Mouse (Mus musculus): ENCODE measurements at regions not wholly inside any gene's neighbourhood (a gene's known extent, or its start where the extent isn't known, plus 50 kb on each side); places are given as distances from the start of the nearest gene placed in this dataset.

DNA sequence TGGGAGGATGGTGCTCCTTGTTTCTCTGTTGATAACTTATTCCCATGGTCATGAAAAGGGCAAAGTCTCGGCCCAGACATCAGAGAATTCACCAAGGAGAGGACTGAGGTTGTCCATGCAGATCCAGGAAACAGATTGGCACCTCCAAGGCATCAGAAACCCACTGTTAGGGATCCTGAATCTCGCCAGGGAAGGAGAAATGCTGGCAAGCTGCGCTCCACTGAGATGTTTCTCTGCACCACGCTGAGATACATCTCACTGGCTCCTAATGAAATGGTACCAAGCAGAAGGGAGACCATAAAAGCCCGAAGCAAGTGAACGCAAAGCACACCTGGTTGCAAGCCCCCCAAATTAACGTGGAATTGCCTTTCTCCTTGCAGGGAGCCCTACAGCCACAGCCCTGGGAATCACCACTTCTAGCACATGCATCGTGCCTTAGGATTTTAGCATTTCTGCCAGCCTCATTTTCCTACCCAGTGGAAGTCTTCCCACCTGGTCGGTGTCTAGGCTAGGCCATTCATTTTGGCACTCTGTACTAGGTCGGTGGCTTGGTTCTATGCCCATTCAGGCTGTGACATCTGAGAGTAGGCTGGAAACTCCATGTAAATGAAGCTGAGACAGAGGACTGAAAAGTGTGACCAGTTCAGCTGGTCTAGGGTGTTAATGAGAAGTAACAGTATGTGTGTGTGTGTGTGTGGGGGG, 336.3 kb downstream of the Mex3b start:
- TF ChIP-seq POLR2A (IDR thresholded peaks at IDR 0.05; ENCODE audit: low read depth, low read length) (no peak), CTCF (IDR thresholded peaks at IDR 0.05; ENCODE audit: extremely low read depth, insufficient read depth, insufficient read length, insufficient replicate concordance) (no peak)
- WGBS: 80% methylated on average over 10 of the region's 10 CpGs
- no peaks in the 10 kb centered on the region for H3K27me3 ChIP-seq (ENCODE audit: control insufficient read depth, insufficient read depth, low read length)
- no peak for DNase-seq (ENCODE audit: low read depth in 1 of 2, low spot score in 2 of 2)
- H3K36me3 ChIP-seq (ENCODE audit: control insufficient read depth, insufficient read depth, low read length): no peaks in the 10 kb centered on the region
- H3K27ac ChIP-seq (ENCODE audit: insufficient read depth, low read length): no peak overlapping the region
- no peak overlapping the region for H3K4me3 ChIP-seq (ENCODE audit: extremely low read depth, insufficient read depth, insufficient read length)
- H3K4me1 ChIP-seq (ENCODE audit: control insufficient read depth, insufficient read depth, insufficient read length): no peaks in the 10 kb centered on the region

DNA sequence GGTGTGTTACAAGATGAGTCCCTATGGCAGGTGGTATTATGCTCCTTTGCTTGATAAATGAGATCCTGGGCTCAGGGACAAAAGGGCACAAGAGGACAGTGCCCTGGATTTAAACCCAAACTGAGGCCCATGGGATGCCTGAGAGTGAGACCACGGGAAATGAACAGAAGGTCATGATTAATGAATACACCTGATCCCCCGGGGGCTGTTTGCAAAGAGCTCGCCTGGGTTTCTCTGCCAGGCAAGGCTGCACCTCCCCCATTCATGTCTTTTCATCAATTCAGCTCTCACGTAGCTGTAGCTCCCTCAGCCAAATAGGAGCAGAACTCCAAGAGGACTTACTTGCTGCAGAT, 336.9 kb downstream of the Mex3b start:
- TF ChIP-seq CTCF (IDR thresholded peaks at IDR 0.05; ENCODE audit: extremely low read depth, insufficient read depth, insufficient read length, insufficient replicate concordance) (no peak), POLR2A (IDR thresholded peaks at IDR 0.05; ENCODE audit: low read depth, low read length) (no peak)
- H3K36me3 ChIP-seq (ENCODE audit: control insufficient read depth, insufficient read depth, low read length): no peaks in the 10 kb centered on the region
- no peaks in the 10 kb centered on the region for H3K4me1 ChIP-seq (ENCODE audit: control insufficient read depth, insufficient read depth, insufficient read length)
- no peak for DNase-seq (ENCODE audit: low read depth in 1 of 2, low spot score in 2 of 2)
- no peak overlapping the region for H3K4me3 ChIP-seq (ENCODE audit: extremely low read depth, insufficient read depth, insufficient read length)
- H3K27me3 ChIP-seq (ENCODE audit: control insufficient read depth, insufficient read depth, low read length): no peaks in the 10 kb centered on the region
- 71% methylated on average over 4 of the region's 4 CpGs for WGBS
- H3K27ac ChIP-seq (ENCODE audit: insufficient read depth, low read length): no peak overlapping the region

DNA sequence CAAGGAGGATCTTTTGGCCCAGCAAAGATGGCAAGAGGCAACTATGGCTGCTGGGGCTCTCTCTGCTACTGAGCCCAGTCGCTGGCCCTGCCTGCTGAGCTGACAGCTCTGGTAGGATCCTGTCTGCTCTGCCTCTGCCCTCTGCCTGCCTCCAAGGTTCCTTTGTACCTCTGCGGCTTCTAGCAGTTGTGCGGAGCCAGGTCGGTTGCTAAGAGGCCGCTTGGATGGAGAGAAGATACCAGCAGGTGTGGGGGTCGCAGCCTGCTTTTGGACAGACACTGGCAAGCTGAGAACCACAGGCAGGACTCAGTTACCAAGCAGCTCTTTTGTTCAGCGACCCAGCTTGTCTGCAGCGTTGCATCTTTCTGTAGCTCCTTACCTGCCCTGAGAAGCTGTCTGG, 337.6 kb downstream of the Mex3b start:
- H3K4me3 ChIP-seq (ENCODE audit: extremely low read depth, insufficient read depth, insufficient read length): no peak overlapping the region
- H3K27me3 ChIP-seq (ENCODE audit: control insufficient read depth, insufficient read depth, low read length): no peaks in the 10 kb centered on the region
- DNase-seq (ENCODE audit: low read depth in 1 of 2, low spot score in 2 of 2): no peak
- no peak for TF ChIP-seq CTCF (IDR thresholded peaks at IDR 0.05; ENCODE audit: extremely low read depth, insufficient read depth, insufficient read length, insufficient replicate concordance)
- no peak for TF ChIP-seq POLR2A (IDR thresholded peaks at IDR 0.05; ENCODE audit: low read depth, low read length)
- H3K4me1 ChIP-seq (ENCODE audit: control insufficient read depth, insufficient read depth, insufficient read length): no peaks in the 10 kb centered on the region
- H3K27ac ChIP-seq (ENCODE audit: insufficient read depth, low read length): no peak overlapping the region
- no peaks in the 10 kb centered on the region for H3K36me3 ChIP-seq (ENCODE audit: control insufficient read depth, insufficient read depth, low read length)
- WGBS: 69% methylated on average over 8 of the region's 8 CpGs

DNA sequence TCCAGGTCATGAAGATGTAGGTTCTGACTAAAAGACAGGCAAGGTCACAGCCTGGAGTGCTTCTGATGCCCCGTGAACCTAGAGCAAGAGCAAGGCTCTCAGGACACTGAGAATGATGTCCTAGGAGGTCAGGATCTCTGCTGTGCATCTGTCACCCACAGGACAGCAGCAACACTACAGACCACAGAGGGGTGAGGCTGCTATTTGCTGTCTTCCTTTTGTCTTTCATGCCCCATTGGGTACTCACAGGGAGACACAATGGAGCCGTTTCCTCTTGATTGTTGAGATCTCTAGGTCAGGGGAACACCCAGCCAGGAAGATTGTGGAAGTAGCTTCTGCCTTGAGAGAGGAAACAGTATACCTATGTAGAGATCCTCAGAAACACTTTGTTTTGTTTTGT, 339.9 kb downstream of the Mex3b start:
- TF ChIP-seq POLR2A (IDR thresholded peaks at IDR 0.05; ENCODE audit: low read depth, low read length): no peak
- no peak for TF ChIP-seq CTCF (IDR thresholded peaks at IDR 0.05; ENCODE audit: extremely low read depth, insufficient read depth, insufficient read length, insufficient replicate concordance)
- no peak for DNase-seq (ENCODE audit: low read depth in 1 of 2, low spot score in 2 of 2)
- Histone ChIP-seq H3K36me3 (ENCODE audit: control insufficient read depth, insufficient read depth, low read length) (no peaks in the 10 kb centered on the region), H3K27ac (ENCODE audit: insufficient read depth, low read length) (no peak overlapping the region), H3K4me1 (ENCODE audit: control insufficient read depth, insufficient read depth, insufficient read length) (no peaks in the 10 kb centered on the region), H3K4me3 (ENCODE audit: extremely low read depth, insufficient read depth, insufficient read length) (no peak overlapping the region), H3K27me3 (ENCODE audit: control insufficient read depth, insufficient read depth, low read length) (no peaks in the 10 kb centered on the region)
- 48% methylated on average over 2 of the region's 2 CpGs for WGBS

- TF ChIP-seq POLR2A (IDR thresholded peaks at IDR 0.05; ENCODE audit: low read depth, low read length) (no peak), CTCF (IDR thresholded peaks at IDR 0.05; ENCODE audit: extremely low read depth, insufficient read depth, insufficient read length, insufficient replicate concordance) (no peak)
- H3K4me3 ChIP-seq (ENCODE audit: extremely low read depth, insufficient read depth, insufficient read length): no peak overlapping the region
- WGBS: 75% methylated on average over 6 of the region's 6 CpGs
- H3K27me3 ChIP-seq (ENCODE audit: control insufficient read depth, insufficient read depth, low read length): no peaks in the 10 kb centered on the region
- H3K36me3 ChIP-seq (ENCODE audit: control insufficient read depth, insufficient read depth, low read length): no peaks in the 10 kb centered on the region
- no peak for DNase-seq (ENCODE audit: low read depth in 1 of 2, low spot score in 2 of 2)
- no peak overlapping the region for H3K27ac ChIP-seq (ENCODE audit: insufficient read depth, low read length)
- no peaks in the 10 kb centered on the region for H3K4me1 ChIP-seq (ENCODE audit: control insufficient read depth, insufficient read depth, insufficient read length)
Measured at GRCm38 (mm10) chr7:83211611-83212010, 344.5 kb downstream of the Mex3b start.

DNA sequence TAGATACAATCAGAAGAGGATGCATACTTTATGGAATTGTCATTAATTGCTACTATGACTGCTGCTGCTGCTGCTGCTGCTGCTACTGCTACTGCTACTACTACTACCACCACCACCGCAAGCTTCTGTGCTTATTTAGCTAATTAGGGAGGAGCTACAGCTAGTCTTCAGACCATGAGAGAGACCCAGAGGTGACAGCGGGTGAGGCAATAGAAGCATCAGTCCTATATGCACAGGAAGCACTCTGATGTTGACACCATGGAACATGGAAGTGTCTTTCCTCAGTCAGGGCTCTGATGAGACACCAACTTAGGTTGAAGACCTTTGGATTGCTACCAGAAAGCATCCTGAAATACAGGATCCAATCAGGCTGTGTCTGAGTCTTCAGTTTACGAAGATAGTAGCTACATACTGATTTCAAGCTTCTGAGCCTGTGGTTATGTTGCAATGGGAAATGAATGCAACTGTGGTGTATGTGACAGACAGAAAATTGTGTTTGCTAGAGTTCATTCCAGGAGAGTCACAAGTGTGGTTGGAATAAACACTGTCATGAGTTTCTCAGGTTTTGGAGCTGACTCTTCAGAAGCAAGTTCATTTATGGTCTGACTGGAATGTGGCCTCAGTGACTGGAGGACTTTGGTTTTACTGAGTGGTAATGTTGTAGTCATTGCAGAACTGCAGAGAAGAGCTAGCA, 355.0 kb downstream of the Mex3b start:
- Histone ChIP-seq H3K4me1 (ENCODE audit: control insufficient read depth, insufficient read depth, insufficient read length) (no peaks in the 10 kb centered on the region), H3K27me3 (ENCODE audit: control insufficient read depth, insufficient read depth, low read length) (no peaks in the 10 kb centered on the region), H3K4me3 (ENCODE audit: extremely low read depth, insufficient read depth, insufficient read length) (no peak overlapping the region), H3K36me3 (ENCODE audit: control insufficient read depth, insufficient read depth, low read length) (no peaks in the 10 kb centered on the region), H3K27ac (ENCODE audit: insufficient read depth, low read length) (no peak overlapping the region)
- TF ChIP-seq POLR2A (IDR thresholded peaks at IDR 0.05; ENCODE audit: low read depth, low read length): no peak
- TF ChIP-seq CTCF (IDR thresholded peaks at IDR 0.05; ENCODE audit: extremely low read depth, insufficient read depth, insufficient read length, insufficient replicate concordance): no peak
- 86% methylated on average over 3 of the region's 3 CpGs for WGBS
- DNase-seq (ENCODE audit: low read depth in 1 of 2, low spot score in 2 of 2): no peak

Data from spleen, adult 2 months (tissue).